Mouse (Mus musculus) ovary, adult 18-20 months (tissue): Measurements from ENCODE around the gene Pfkp.
A peak's percentile ranks its signal among the peaks of the same experiment; 100 is the strongest.

ENCODE experiments used
- DNase-seq: peaks from one replicate; pipeline ENCODE4 v3.0.0; 2022; ENCODE audit warnings: low spot score, mixed read lengths

Pfkp gene

GRCm38 (mm10) chr13:6648669-6649233, at the start of gene Pfkp:
Pfkp (minus strand) TSS chr13:6648777.
- DNase-seq = peak; percentile 82

GRCm38 (mm10) chr13:6690607-6691006, 42.0 kb upstream of the Pfkp start:
- DNase-seq = no peak

GRCm38 (mm10) chr13:6689962-6690361, 41.4 kb upstream of the Pfkp start:
- DNase-seq = no peak

- no peak for DNase-seq
Measured at GRCm38 (mm10) chr13:6688790-6689433, 40.3 kb upstream of the Pfkp start.

- DNase-seq = no peak
Measured at GRCm38 (mm10) chr13:6666887-6667286, 18.3 kb upstream of the Pfkp start.

- no peak for DNase-seq
Measured at GRCm38 (mm10) chr13:6665506-6665905, 16.9 kb upstream of the Pfkp start.

GRCm38 (mm10) chr13:6664216-6664615, 15.6 kb upstream of the Pfkp start:
- no peak for DNase-seq

GRCm38 (mm10) chr13:6659314-6659713, 10.7 kb upstream of the Pfkp start:
- DNase-seq = no peak

GRCm38 (mm10) chr13:6657300-6657699, 8.7 kb upstream of the Pfkp start:
- DNase-seq = no peak

- DNase-seq = no peak
Measured at GRCm38 (mm10) chr13:6649542-6649941, 965 bp upstream of the Pfkp start.

GRCm38 (mm10) chr13:6647992-6648668, 447 bp downstream of the Pfkp start:
- no peak for DNase-seq

- peak; percentile 24 for DNase-seq
Measured at GRCm38 (mm10) chr13:6647067-6647991, 1.2 kb downstream of the Pfkp start.

- DNase-seq = no peak
Measured at GRCm38 (mm10) chr13:6646674-6647066, 1.9 kb downstream of the Pfkp start.

- no peak for DNase-seq
Measured at GRCm38 (mm10) chr13:6646266-6646665, 2.3 kb downstream of the Pfkp start.

- DNase-seq = no peak
Measured at GRCm38 (mm10) chr13:6643968-6644367, 4.6 kb downstream of the Pfkp start.

GRCm38 (mm10) chr13:6643026-6643425, 5.6 kb downstream of the Pfkp start:
- DNase-seq = no peak

GRCm38 (mm10) chr13:6642453-6642852, 6.1 kb downstream of the Pfkp start:
- DNase-seq = no peak

GRCm38 (mm10) chr13:6641497-6641896, 7.1 kb downstream of the Pfkp start:
- no peak for DNase-seq

- DNase-seq = no peak
Measured at GRCm38 (mm10) chr13:6639507-6640030, 9.0 kb downstream of the Pfkp start.

GRCm38 (mm10) chr13:6638976-6639375, 9.6 kb downstream of the Pfkp start:
- no peak for DNase-seq

GRCm38 (mm10) chr13:6638425-6638824, 10.2 kb downstream of the Pfkp start:
- DNase-seq = no peak

- DNase-seq = no peak
Measured at GRCm38 (mm10) chr13:6637534-6638124, 10.9 kb downstream of the Pfkp start.
